7 mouse cellular contexts compared by ENCODE assay signal in the genomic region with DNA sequence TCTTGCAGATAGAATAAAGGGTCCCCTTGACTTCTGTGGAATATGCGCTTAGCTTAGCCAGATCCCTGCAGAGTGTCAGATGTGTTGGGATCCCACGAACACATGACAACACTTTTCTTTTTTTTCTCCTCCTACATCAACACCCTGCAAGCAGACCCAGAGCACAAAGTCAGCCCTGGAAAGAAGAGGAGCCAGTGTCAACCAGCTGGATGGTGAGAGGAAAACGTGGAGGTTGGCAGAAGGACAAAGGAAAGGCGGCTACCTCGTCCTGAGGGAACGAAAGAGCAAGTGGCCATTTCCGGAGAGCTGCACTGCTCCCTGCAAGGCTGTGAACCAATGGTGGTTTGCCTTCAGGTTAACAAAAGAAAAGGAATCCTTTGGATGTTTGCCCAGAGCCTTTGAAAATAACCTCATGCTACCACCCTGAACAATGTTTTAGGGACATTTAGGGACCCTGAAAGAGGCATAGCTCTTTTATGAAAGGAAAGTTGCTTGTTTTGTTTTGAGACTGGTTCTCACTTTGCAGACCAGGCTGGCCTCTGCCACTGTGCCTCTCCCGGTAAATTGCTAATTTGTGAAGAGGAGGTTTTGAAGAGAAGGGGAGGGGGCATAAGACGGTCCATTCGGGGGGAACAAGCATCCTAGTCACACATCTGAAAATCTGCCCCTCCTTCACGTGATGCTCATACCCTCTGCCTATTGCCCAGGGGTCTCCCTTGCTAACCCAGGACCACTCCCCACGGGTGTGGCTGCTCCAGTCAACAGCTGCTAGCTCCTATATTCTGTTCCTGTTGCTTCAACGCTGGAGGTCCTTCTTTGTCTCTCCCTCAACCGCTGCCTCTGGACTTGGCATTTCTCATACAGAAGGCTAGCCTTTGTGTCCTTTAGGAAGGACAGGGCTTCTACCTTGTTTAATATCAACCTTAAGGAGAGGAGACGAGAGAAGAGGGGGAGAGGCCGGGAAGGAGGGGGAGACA. TPM values are rescaled to one million over a fixed set of nuclear protein-coding genes. Genes with fewer than 3 reads are reported as not detected.
DNase-seq lines count a peak whose midpoint lies in the region; ATAC-seq and TF ChIP-seq lines count a peak whose summit lies in the region.

No protein-coding gene starts in this region.

- H3K9ac ChIP-seq in ES-Bruce4 (ENCODE audit: low read depth, poor library complexity, severe bottlenecking): peak overlapping the region; percentile 66
- 0 out of 2 replicates have a peak overlapping the region, but pooled peaks have one; percentile 49 for H3K9ac ChIP-seq in embryonic facial prominence, embryonic 13.5 days
- H3K9ac ChIP-seq in liver, embryonic 13.5 days: peak overlapping the region; percentile 13; the same call in 1 of the 2 replicates

- DNase-seq in R1 (ENCODE audit: low read depth, low spot score): peak; percentile 38
- DNase-seq in hindbrain, embryonic 10.5 days (ENCODE audit: low spot score): peak; percentile 50
- DNase-seq in liver, embryonic 13.5 days: no peak
- DNase-seq in yolk sac, embryonic 10.5 days (ENCODE audit: low spot score): no peak

- TF ChIP-seq POLR2A in ES-Bruce4 (IDR thresholded peaks at IDR 0.05; ENCODE audit: insufficient read depth, low read length): no peak
- TF ChIP-seq POLR2A in small intestine, adult 2 months (IDR thresholded peaks at IDR 0.05; ENCODE audit: low read depth, low read length): no peak

- H3K9me3 ChIP-seq in ES-Bruce4 (replicated peaks; ENCODE audit: control insufficient read depth, insufficient read depth, low read length, poor library complexity, severe bottlenecking): no peaks in the 10 kb centered on the region
- H3K9me3 ChIP-seq in embryonic facial prominence, embryonic 13.5 days: no peaks in the 10 kb centered on the region
- no peaks in the 10 kb centered on the region for H3K9me3 ChIP-seq in hindbrain, embryonic 10.5 days
- H3K9me3 ChIP-seq in liver, embryonic 13.5 days (replicated peaks): no peaks in the 10 kb centered on the region

- H3K27ac ChIP-seq in ES-Bruce4 (ENCODE audit: insufficient read depth, low read length): peak overlapping the region; percentile 80
- H3K27ac ChIP-seq in embryonic facial prominence, embryonic 13.5 days: peak overlapping the region; percentile 89; the same call in 1 of the 2 replicates
- peak overlapping the region; percentile 95 for H3K27ac ChIP-seq in hindbrain, embryonic 10.5 days
- no peak overlapping the region for H3K27ac ChIP-seq in liver, embryonic 13.5 days
- H3K27ac ChIP-seq in small intestine, adult 2 months (ENCODE audit: insufficient read depth, low read depth, low read length): peak overlapping the region; percentile 21; the same call in 1 of the 2 replicates

- WGBS in embryonic facial prominence, embryonic 13.5 days: 18% methylated on average over 16 of the region's 16 CpGs
- WGBS in hindbrain, embryonic 10.5 days: 14% methylated on average over 16 of the region's 16 CpGs
- 27% methylated on average over 16 of the region's 16 CpGs for WGBS in liver, embryonic 13.5 days (ENCODE audit: insufficient replicate concordance)
- WGBS in small intestine, adult 2 months: 46% methylated on average over 16 of the region's 16 CpGs

- TF ChIP-seq EP300 in ES-Bruce4 (IDR thresholded peaks at IDR 0.05; ENCODE audit: insufficient read depth, low read depth, low read length): peak; percentile 83

- H3K4me1 ChIP-seq in ES-Bruce4 (ENCODE audit: control insufficient read depth, insufficient read depth, low read length): peaks cover 2% of the 10 kb centered on the region
- peaks cover 44% of the 10 kb centered on the region for H3K4me1 ChIP-seq in embryonic facial prominence, embryonic 13.5 days
- peaks cover 52% of the 10 kb centered on the region for H3K4me1 ChIP-seq in hindbrain, embryonic 10.5 days (replicated peaks)
- H3K4me1 ChIP-seq in liver, embryonic 13.5 days (replicated peaks): peaks cover 52% of the 10 kb centered on the region
- no peaks in the 10 kb centered on the region for H3K4me1 ChIP-seq in small intestine, adult 2 months (ENCODE audit: control insufficient read depth, insufficient read depth, insufficient read length, low read length)

- no peaks in the 10 kb centered on the region for H3K36me3 ChIP-seq in ES-Bruce4 (ENCODE audit: control insufficient read depth, insufficient read depth, low read length, poor library complexity, severe bottlenecking)
- H3K36me3 ChIP-seq in embryonic facial prominence, embryonic 13.5 days: no peaks in the 10 kb centered on the region
- H3K36me3 ChIP-seq in hindbrain, embryonic 10.5 days: no peaks in the 10 kb centered on the region
- no peaks in the 10 kb centered on the region for H3K36me3 ChIP-seq in liver, embryonic 13.5 days
- H3K36me3 ChIP-seq in small intestine, adult 2 months (ENCODE audit: control insufficient read depth, insufficient read depth, low read length): no peaks in the 10 kb centered on the region

- no peaks in the 10 kb centered on the region for H3K27me3 ChIP-seq in ES-Bruce4 (ENCODE audit: control insufficient read depth, insufficient read depth, low read length, poor library complexity, severe bottlenecking)
- no peaks in the 10 kb centered on the region for H3K27me3 ChIP-seq in embryonic facial prominence, embryonic 13.5 days
- no peaks in the 10 kb centered on the region for H3K27me3 ChIP-seq in hindbrain, embryonic 10.5 days (ENCODE audit: insufficient read depth, poor library complexity, severe bottlenecking)
- H3K27me3 ChIP-seq in liver, embryonic 13.5 days: no peaks in the 10 kb centered on the region
- H3K27me3 ChIP-seq in small intestine, adult 2 months (ENCODE audit: control insufficient read depth, insufficient read depth, low read length): no peaks in the 10 kb centered on the region

- H3K4me2 ChIP-seq in embryonic facial prominence, embryonic 13.5 days: peak overlapping the region; percentile 66
- peak overlapping the region; percentile 78 for H3K4me2 ChIP-seq in liver, embryonic 13.5 days

- ATAC-seq in embryonic facial prominence, embryonic 13.5 days (ENCODE audit: insufficient number of reproducible peaks, insufficient read depth, low FRiP score, low TSS enrichment, low read depth): no peak
- ATAC-seq in liver, embryonic 13.5 days (ENCODE audit: low read depth): no peak

- H3K4me3 ChIP-seq in ES-Bruce4 (ENCODE audit: low read depth, low read length): 0 out of 2 replicates have a peak overlapping the region, but pooled peaks have one; percentile 2
- H3K4me3 ChIP-seq in embryonic facial prominence, embryonic 13.5 days: peak overlapping the region; percentile 9; the same call in 1 of the 2 replicates
- peak overlapping the region; percentile 47 for H3K4me3 ChIP-seq in hindbrain, embryonic 10.5 days
- H3K4me3 ChIP-seq in liver, embryonic 13.5 days (replicated peaks): no peak overlapping the region
- no peak overlapping the region for H3K4me3 ChIP-seq in small intestine, adult 2 months (ENCODE audit: low read depth, low read length)

- no peak for TF ChIP-seq CTCF in ES-Bruce4 (IDR thresholded peaks at IDR 0.05; ENCODE audit: low read depth, low read length)
- TF ChIP-seq CTCF in small intestine, adult 2 months (IDR thresholded peaks at IDR 0.05; ENCODE audit: extremely low read depth, insufficient read length, insufficient replicate concordance, low read depth, low read length): no peak

RNA-seq across cellular contexts. Expression of a gene that starts 29.2 kb away (rescaled TPM):
- 79.1 and 93.9 TPM in 2 replicates for polyA plus RNA-seq in ES-Bruce4 (2011; ENCODE audit: insufficient read depth, insufficient read length, low read depth, missing spikeins)
- polyA plus RNA-seq in embryonic facial prominence, embryonic 13.5 days (2015; fragmentation: Nextera tagmentation; extraction: Ambion mirVana): 58.3 and 71.9 TPM in 2 replicates
- polyA plus RNA-seq in hindbrain, embryonic 10.5 days (2016; fragmentation: Nextera tagmentation; extraction: Ambion mirVana): 47.6 and 54.3 TPM in 2 replicates
- 47.7 and 61.9 TPM in 2 replicates for polyA plus RNA-seq in liver, embryonic 13.5 days (2015; fragmentation: Nextera tagmentation; extraction: Ambion mirVana)
- polyA plus RNA-seq in small intestine, adult 2 months (2012; rRNA removed): 83.2 and 109 TPM in 2 replicates

Comparison
In these comparisons a context has a peak if more than half of its experiments do, and no peak if none do; other contexts are left out.
1. H3K4me3 ChIP-seq: peak in ES-Bruce4 (single experiment), embryonic facial prominence, embryonic 13.5 days (single experiment) and hindbrain, embryonic 10.5 days (single experiment); none in liver, embryonic 13.5 days (single experiment) and small intestine, adult 2 months (single experiment).
2. H3K9ac ChIP-seq: peak in every context shown above with its lines; median percentile 66 in ES-Bruce4; 49 in embryonic facial prominence, embryonic 13.5 days; 13 in liver, embryonic 13.5 days.
3. DNase-seq: peak in R1 (single experiment) and hindbrain, embryonic 10.5 days (single experiment); none in liver, embryonic 13.5 days (single experiment) and yolk sac, embryonic 10.5 days (single experiment).